Mouse (Mus musculus) intestine, embryonic 16.5 days (tissue): ENCODE results near the gene Rnh1. TPM values are rescaled to one million over a fixed set of nuclear protein-coding genes. Genes with fewer than 3 reads are reported as not detected.

Experiments
- ATAC-seq: fragments of 200-750 bp; cut with Nextera tagmentation; 2 replicates; pipeline ENCODE4 v1.8.0; 2017; ENCODE audit warnings: moderate TSS enrichment, moderate library complexity
- H3K27ac ChIP-seq: fragments of 300-500 bp; sonication (generic); 2 replicates; pipeline ENCODE4 v1.5.1; 2014; ENCODE audit warnings: mild to moderate bottlenecking, low read length
- H3K27me3 ChIP-seq: fragments of 300-500 bp; sonication (generic); replicated peaks from 2 replicates; pipeline ENCODE4 v1.6.1; 2014; ENCODE audit warnings: low read length, control low read depth, mixed read lengths; ENCODE audit not compliant: control insufficient read depth, insufficient read depth
- H3K36me3 ChIP-seq: fragments of 300-500 bp; sonication (generic); 2 replicates; pipeline ENCODE4 v1.6.1; 2014; ENCODE audit warnings: low read length, control low read depth; ENCODE audit not compliant: control insufficient read depth, insufficient read depth
- H3K4me1 ChIP-seq: fragments of 300-500 bp; sonication (generic); 2 replicates; pipeline ENCODE4 v1.6.1; 2014; ENCODE audit warnings: low read length, control low read depth, mixed read lengths; ENCODE audit not compliant: control insufficient read depth, insufficient read depth
- H3K4me2 ChIP-seq: fragments of 300-500 bp; sonication (generic); 2 replicates; pipeline ENCODE4 v1.6.1; 2014; ENCODE audit warnings: low read depth, low read length, control low read depth
- H3K4me3 ChIP-seq: fragments of 300-500 bp; sonication (generic); 2 replicates; pipeline ENCODE4 v1.5.1; 2014; ENCODE audit warnings: mild to moderate bottlenecking, low read length
- H3K9ac ChIP-seq: fragments of 300-500 bp; sonication (generic); 2 replicates; pipeline ENCODE4 v1.6.1; 2014; ENCODE audit warnings: low read depth, low read length
- H3K9me3 ChIP-seq: fragments of 300-500 bp; sonication (generic); 2 replicates; pipeline ENCODE4 v1.6.1; 2016; ENCODE audit warnings: low read length, control low read depth; ENCODE audit not compliant: control insufficient read depth
- WGBS: fragments of 180-500 bp; shearing (Covaris S2); extraction: QIAGEN DNeasy Blood & Tissue Kit; methylation state at CpG from one replicate; pipeline ENCODE4 v1.1.7; 2014; 5-methylcytosine and 5-hydroxymethylcytosine counted together
- polyA plus RNA-seq: library from polyadenylated mRNA; unstranded; fragments of >200 nt; fragmentation: Nextera tagmentation; extraction: Ambion mirVana; gene quantifications from 2 replicates; pipeline ENCODE4 v1.2.1, GENCODE M21; 2015

Rnh1 gene
- polyA plus RNA-seq, 1 experiment from 2014 or later: 160 TPM

DNA sequence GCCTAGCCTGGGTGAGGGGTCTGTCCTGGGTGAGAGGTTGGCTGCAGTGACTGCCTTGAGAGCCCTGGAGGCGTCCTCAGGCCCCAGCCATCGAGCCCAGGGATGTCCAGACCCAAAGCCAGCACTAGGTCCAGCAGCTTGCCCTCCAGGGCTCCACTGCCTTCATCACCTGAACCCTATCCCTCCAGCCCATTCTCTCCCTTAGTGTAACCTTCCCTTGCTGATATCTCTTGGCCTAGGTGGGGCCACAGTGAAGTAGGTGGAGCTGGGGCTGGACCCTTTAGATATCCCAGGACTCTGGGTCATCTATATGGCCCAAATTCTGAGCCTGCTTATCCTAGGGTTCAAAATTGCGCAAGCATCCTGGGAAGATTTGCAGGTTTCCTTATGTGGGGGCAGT, 36.9 kb upstream of the Rnh1 start:
- Histone ChIP-seq H3K27me3 (no peaks in the 10 kb centered on the region), H3K4me3 (no peak overlapping the region), H3K36me3 (no peaks in the 10 kb centered on the region), H3K4me1 (peaks cover 29% of the 10 kb centered on the region; the same call in 1 of the 2 replicates), H3K9ac (no peak overlapping the region), H3K4me2 (no peak overlapping the region), H3K9me3 (no peaks in the 10 kb centered on the region), H3K27ac (no peak overlapping the region)
- 66% methylated on average over 3 of the region's 3 CpGs for WGBS
- ATAC-seq: no peak

DNA sequence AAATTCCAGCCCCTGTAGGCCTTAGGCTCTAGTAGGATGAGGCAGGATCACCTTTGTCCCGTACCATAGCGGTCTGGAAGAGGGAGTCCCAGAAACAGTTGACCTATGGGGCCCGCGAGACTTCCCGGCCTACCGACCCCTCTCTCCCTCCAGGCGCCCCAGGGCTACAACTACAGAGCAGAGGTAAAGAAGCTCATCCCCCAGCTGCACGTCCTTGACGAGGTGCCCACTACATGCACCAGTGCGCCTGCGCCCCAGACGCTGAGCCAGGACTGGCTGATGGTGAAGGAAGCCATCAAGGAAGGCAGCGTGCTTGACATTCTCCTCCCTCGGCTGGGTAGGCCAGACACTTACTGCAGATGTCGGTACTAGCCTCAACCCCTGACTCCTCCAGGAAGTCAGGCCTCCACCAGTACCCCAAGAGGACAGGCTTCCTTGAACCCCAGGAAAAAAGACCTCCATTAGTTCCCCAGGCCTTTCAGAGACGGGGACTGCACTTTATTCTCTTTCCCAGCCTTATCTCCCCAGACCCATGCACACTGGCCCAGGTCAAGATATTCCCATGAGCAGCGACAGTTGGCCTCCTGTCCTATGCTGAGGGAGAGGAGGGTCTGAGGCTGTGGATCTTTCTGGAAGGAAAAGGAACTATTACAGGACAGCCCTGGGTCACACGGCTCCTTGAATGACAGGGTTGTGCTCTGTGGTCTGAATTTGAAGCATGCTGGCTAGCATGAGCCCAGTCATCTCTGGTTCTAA, 33.7 kb upstream of the Rnh1 start:
- no peak for ATAC-seq
- H3K9me3 ChIP-seq: no peaks in the 10 kb centered on the region

DNA sequence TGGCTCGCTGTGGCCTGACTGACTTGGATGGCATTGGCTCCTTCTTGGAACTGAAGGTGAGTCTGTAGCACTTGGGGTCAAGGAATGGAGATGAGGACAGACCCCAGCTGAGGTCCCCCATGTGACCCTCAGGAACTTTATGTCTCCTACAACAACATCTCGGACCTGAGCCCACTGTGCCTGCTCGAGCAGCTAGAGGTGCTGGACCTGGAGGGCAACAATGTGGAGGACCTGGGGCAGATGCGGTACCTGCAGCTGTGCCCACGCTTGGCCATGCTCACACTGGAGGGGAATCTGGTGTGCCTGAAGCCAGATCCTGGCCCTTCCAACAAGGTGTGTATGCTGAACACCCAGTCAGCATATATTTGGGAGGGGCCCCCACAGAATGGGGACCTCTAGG, 32.8 kb upstream of the Rnh1 start:
- H3K9ac ChIP-seq: no peak overlapping the region
- 82% methylated on average over 5 of the region's 5 CpGs for WGBS
- no peak overlapping the region for H3K27ac ChIP-seq
- no peak overlapping the region for H3K4me2 ChIP-seq
- no peak overlapping the region for H3K4me3 ChIP-seq
- no peaks in the 10 kb centered on the region for H3K9me3 ChIP-seq
- no peak for ATAC-seq
- peaks cover 4% of the 10 kb centered on the region; the same call in 1 of the 2 replicates for H3K4me1 ChIP-seq
- no peaks in the 10 kb centered on the region for H3K27me3 ChIP-seq
- no peaks in the 10 kb centered on the region for H3K36me3 ChIP-seq

More for the DNA sequence above, 33.7 kb upstream of the Rnh1 start:
- no peaks in the 10 kb centered on the region for H3K27me3 ChIP-seq
- 91% methylated on average over 18 of the region's 18 CpGs for WGBS
- H3K4me1 ChIP-seq: peaks cover 11% of the 10 kb centered on the region; the same call in 1 of the 2 replicates
- H3K4me3 ChIP-seq: no peak overlapping the region
- no peak overlapping the region for H3K27ac ChIP-seq
- no peaks in the 10 kb centered on the region for H3K36me3 ChIP-seq
- H3K9ac ChIP-seq: no peak overlapping the region
- no peak overlapping the region for H3K4me2 ChIP-seq

DNA sequence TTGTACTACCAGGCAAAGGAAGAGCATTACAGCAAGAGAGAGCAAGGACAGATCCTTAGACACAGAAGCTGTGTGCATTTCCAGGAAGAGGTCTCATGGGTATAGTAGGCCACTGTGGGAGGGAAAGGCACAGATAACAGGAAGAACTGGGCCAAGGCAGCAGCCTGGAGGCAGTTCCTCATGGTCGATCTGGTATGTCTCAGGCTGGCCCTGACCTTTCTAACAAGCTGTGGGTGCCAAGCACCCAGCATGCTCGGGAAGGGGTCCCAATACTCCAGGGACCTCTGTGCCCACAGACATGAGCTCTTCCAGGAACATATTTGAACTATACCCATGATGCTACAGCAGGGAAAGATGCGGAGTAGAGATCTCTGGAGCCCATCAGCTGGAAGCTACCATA, 31.9 kb upstream of the Rnh1 start:
- Histone ChIP-seq H3K4me2 (no peak overlapping the region), H3K4me3 (no peak overlapping the region), H3K27ac (no peak overlapping the region), H3K9ac (no peak overlapping the region), H3K27me3 (no peaks in the 10 kb centered on the region), H3K4me1 (no peaks in the 10 kb centered on the region), H3K36me3 (no peaks in the 10 kb centered on the region), H3K9me3 (no peaks in the 10 kb centered on the region)
- WGBS: 79% methylated on average over 3 of the region's 3 CpGs
- ATAC-seq: no peak

DNA sequence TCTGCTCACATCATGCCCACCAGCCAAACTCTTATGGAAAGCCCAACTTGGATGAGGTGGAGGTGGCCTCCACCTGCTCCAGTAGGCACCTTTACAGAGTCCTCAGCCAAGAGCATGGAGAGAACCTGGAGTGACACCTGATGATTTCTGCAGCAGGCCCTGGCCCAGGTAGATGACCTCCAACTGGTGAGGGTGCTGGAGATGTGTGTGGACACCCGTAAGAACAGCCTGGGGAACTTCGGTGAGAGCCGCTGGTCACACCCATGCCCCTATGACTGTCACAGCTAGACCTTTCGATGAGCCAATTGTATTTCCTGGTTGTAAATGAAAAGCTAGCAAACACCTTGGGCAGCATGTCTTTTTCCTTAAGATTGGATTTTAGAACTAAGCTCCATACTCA, 25.5 kb upstream of the Rnh1 start:
- Histone ChIP-seq H3K27me3 (no peaks in the 10 kb centered on the region), H3K4me2 (no peak overlapping the region), H3K4me3 (no peak overlapping the region), H3K36me3 (no peaks in the 10 kb centered on the region), H3K27ac (no peak overlapping the region), H3K9ac (no peak overlapping the region), H3K4me1 (peaks cover 8% of the 10 kb centered on the region), H3K9me3 (no peaks in the 10 kb centered on the region)
- WGBS: 70% methylated on average over 4 of the region's 4 CpGs
- no peak for ATAC-seq

DNA sequence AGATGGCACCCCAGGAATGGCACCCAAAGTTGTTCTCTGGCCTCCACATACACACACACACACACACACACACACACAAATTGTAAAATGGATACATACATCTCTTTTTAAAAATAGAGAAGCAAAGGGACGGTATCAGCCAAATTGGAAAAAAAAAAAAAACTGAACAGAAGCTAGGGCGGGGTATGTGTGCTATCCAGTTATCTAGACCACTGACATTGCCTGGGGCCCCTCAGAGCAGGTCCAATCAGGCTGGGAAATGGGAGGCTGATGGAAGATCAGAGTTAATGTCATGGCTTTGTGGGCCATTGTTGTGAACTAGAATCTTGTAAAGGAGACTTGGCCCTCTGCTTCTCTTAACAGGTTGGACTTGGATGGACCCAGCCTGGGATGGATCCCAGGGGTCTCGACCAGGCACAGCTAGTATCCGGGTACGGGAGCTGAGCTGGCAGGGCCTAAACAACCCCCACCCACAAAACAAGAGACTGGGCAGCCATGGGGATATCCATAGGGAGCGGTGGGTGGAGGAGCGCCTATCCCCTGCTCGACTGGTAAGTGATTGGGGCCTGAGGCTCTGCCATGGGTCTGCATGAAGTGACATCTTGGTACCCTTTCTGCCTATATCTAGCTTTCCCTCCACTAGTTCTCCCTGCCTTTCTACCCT, 24.1 kb upstream of the Rnh1 start:
- Histone ChIP-seq H3K4me3 (no peak overlapping the region), H3K27me3 (no peaks in the 10 kb centered on the region), H3K9me3 (no peaks in the 10 kb centered on the region), H3K9ac (no peak overlapping the region), H3K4me1 (peaks cover 17% of the 10 kb centered on the region), H3K36me3 (no peaks in the 10 kb centered on the region), H3K27ac (no peak overlapping the region), H3K4me2 (no peak overlapping the region)
- WGBS: 87% methylated on average over 8 of the region's 8 CpGs
- ATAC-seq: no peak

DNA sequence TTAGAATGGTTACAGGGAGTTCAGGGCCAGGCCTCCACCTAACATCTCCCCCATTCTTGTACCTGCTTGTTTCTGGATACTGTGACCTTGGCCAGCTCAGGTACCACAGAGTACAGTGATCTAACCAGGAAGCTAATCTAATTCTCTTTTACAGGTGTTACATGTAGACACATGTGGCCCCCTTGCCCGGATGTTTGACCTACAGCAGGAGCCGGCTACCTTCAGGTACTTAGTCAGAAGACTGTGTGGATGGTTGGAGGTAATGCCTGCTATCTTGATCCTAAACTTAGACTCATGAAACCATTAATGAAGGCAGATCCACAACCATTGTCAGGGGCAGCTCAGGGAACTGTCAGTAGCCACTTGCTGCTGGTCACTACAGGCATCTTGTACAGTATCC, 23.1 kb upstream of the Rnh1 start:
- Histone ChIP-seq H3K4me1 (peaks cover 17% of the 10 kb centered on the region), H3K36me3 (peaks cover 7% of the 10 kb centered on the region; the same call in 1 of the 2 replicates), H3K9me3 (no peaks in the 10 kb centered on the region), H3K4me3 (no peak overlapping the region), H3K9ac (no peak overlapping the region), H3K27ac (peak overlapping the region; percentile 59; the same call in 1 of the 2 replicates), H3K27me3 (no peaks in the 10 kb centered on the region), H3K4me2 (no peak overlapping the region)
- ATAC-seq: no peak
- WGBS: 76% methylated on average over 2 of the region's 2 CpGs

DNA sequence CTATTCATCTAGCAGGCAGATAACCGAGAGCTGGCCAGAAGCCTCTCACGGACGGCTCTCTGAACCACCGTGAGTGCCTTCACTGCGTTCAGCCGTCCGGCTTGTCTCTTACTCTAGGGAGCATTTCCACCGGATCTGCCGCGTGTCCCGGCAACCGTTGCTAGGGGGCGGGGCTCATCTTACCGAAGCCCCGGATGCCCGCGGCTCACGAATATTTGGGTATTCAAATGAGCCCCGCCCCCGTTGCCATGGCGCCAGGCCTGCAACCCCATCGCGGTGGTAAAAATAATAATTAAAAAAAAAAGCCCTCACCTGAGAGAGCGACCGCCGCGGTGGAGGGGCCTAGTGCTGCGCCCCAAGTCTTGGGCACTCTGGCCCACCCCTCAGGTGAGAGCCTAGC, 22.2 kb upstream of the Rnh1 start:
- Histone ChIP-seq H3K36me3 (peaks cover 10% of the 10 kb centered on the region; the same call in 1 of the 2 replicates), H3K4me2 (peak overlapping the region; percentile 97), H3K9me3 (no peaks in the 10 kb centered on the region), H3K9ac (peak overlapping the region; percentile 78), H3K27ac (peak overlapping the region; percentile 90), H3K27me3 (no peaks in the 10 kb centered on the region), H3K4me3 (peak overlapping the region; percentile 92), H3K4me1 (peaks cover 17% of the 10 kb centered on the region)
- WGBS: under 1% methylated on average over 28 of the region's 28 CpGs
- ATAC-seq: peak; percentile 16

DNA sequence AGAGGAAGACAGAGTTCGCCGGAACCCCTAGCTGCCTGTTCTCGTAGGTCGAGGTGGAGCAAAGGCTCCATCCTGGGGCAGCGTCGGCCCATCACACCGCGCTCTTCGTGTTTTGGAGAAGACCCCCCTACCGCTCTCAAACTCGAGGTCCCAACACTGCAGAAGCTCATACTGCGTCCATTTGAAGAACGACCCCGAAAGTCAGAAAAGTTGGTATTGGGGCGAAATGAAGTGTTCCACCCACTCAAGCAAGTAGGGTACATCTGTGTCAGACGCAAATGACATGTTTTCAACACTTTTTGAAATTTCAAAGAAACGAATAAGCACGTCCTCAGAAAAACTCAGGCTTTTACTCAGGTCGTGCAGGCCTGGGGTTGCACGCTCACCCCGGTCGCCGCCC, 21.8 kb upstream of the Rnh1 start:
- H3K36me3 ChIP-seq: peaks cover 12% of the 10 kb centered on the region; the same call in 1 of the 2 replicates
- ATAC-seq: no peak
- H3K4me2 ChIP-seq: peak overlapping the region; percentile 97
- H3K4me1 ChIP-seq: peaks cover 17% of the 10 kb centered on the region
- peak overlapping the region; percentile 90 for H3K27ac ChIP-seq
- H3K9ac ChIP-seq: peak overlapping the region; percentile 78
- under 1% methylated on average over 23 of the region's 23 CpGs for WGBS
- no peaks in the 10 kb centered on the region for H3K27me3 ChIP-seq
- peak overlapping the region; percentile 92 for H3K4me3 ChIP-seq
- no peaks in the 10 kb centered on the region for H3K9me3 ChIP-seq
